22 mouse cellular contexts compared by ENCODE assay signal in the genomic region with DNA sequence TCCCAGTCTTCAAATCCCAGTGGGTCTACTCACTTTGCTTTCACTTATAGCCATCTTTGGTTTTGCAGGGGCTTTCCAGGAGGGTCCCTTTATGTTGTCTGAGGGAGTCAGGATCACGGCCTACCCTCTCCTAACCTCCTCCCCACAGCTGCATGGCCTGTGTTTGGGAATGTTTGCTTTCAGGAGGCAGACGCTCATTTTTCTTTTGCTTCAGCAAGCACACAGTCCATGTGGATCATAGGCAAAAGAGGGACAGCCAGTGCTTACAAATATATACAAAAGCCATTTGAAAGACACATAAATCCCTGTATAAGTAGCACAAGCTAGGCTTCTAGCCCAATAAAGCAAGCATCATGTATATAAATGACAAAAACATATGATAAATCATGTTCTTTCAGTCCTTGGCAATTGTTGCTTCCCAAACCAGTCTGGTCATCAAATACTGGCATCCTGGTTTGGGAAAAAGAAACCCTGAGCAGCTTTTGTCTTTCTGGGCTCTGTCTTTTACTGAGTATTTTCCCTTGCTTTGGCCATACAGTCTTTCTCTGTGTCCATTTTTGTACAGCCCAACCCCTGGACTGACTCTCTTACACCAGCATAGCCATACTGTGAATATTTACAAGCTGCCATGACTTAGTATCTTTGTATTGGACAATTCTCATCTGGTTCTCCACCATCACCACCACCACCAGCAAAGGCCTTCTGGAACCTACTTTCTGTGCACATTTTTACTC.
DNase-seq lines count a peak whose midpoint lies in the region; ATAC-seq and TF ChIP-seq lines count a peak whose summit lies in the region.
"Had no signal": no experiment of that assay in that cellular context is flagged by ENCODE, and none has a peak within 500 bp of the region (broad histone marks: within the 10 kb centered on the region; RNA-seq: fewer than 3 reads in every experiment).

No protein-coding gene starts in this region.

- 21% methylated on average over 2 of the region's 2 CpGs for WGBS in intestine, embryonic 14.5 days
- 30% methylated on average over 2 of the region's 2 CpGs for WGBS in intestine, postnatal 0 days
- WGBS in lung, embryonic 14.5 days = 24% methylated on average over 2 of the region's 2 CpGs
- 59% methylated on average over 2 of the region's 2 CpGs for WGBS in lung, adult 2 months
- 37% methylated on average over 2 of the region's 2 CpGs for WGBS in small intestine, adult 2 months
- 12% methylated on average over 2 of the region's 2 CpGs for WGBS in stomach, postnatal 0 days
- WGBS in thymus, adult 2 months = 89% methylated on average over 2 of the region's 2 CpGs

- no peak for TF ChIP-seq CTCF in intestine, postnatal 0 days (IDR thresholded peaks at IDR 0.05; ENCODE audit: low read depth)
- TF ChIP-seq CTCF in lung, embryonic 14.5 days (IDR thresholded peaks at IDR 0.05; ENCODE audit: low read depth) = no peak
- no peak for TF ChIP-seq CTCF in lung, adult 2 months (IDR thresholded peaks at IDR 0.05; ENCODE audit: insufficient read depth, low read length)
- no peak for TF ChIP-seq CTCF in small intestine, adult 2 months (IDR thresholded peaks at IDR 0.05; ENCODE audit: extremely low read depth, insufficient read length, insufficient replicate concordance, low read depth, low read length)
- TF ChIP-seq CTCF in stomach, postnatal 0 days (IDR thresholded peaks at IDR 0.05; ENCODE audit: low read depth) = no peak
- no peak for TF ChIP-seq CTCF in thymus, adult 2 months (IDR thresholded peaks at IDR 0.05; ENCODE audit: borderline replicate concordance, control insufficient read depth, extremely low read depth, insufficient read depth, low read length, poor library complexity)

- H3K4me2 ChIP-seq in intestine, embryonic 14.5 days (ENCODE audit: low read length) = no peak overlapping the region
- H3K4me2 ChIP-seq in intestine, postnatal 0 days (replicated peaks; ENCODE audit: low read depth) = no peak overlapping the region
- no peak overlapping the region for H3K4me2 ChIP-seq in lung, embryonic 14.5 days
- no peak overlapping the region for H3K4me2 ChIP-seq in stomach, postnatal 0 days (replicated peaks; ENCODE audit: low read depth)
- H3K4me2 ChIP-seq: embryonic facial prominence, embryonic 13.5 days; forebrain, embryonic 12.5 days had no signal

- H3K9ac ChIP-seq in intestine, embryonic 14.5 days (ENCODE audit: low read length) = no peak overlapping the region
- H3K9ac ChIP-seq in intestine, postnatal 0 days (ENCODE audit: low read depth, low read length) = no peak overlapping the region
- no peak overlapping the region for H3K9ac ChIP-seq in lung, embryonic 14.5 days
- no peak overlapping the region for H3K9ac ChIP-seq in stomach, postnatal 0 days (ENCODE audit: low read length)
- H3K9ac ChIP-seq: embryonic facial prominence, embryonic 13.5 days; forebrain, embryonic 12.5 days had no signal

- H3K4me3 ChIP-seq in intestine, embryonic 14.5 days (ENCODE audit: low read depth, low read length) = no peak overlapping the region
- H3K4me3 ChIP-seq in intestine, postnatal 0 days (ENCODE audit: low read depth, low read length) = no peak overlapping the region
- no peak overlapping the region for H3K4me3 ChIP-seq in lung, embryonic 14.5 days (ENCODE audit: low read depth, low read length)
- H3K4me3 ChIP-seq in lung, adult 2 months (replicated peaks; ENCODE audit: extremely low read depth, low read depth, low read length) = no peak overlapping the region
- no peak overlapping the region for H3K4me3 ChIP-seq in small intestine, adult 2 months (ENCODE audit: low read depth, low read length)
- no peak overlapping the region for H3K4me3 ChIP-seq in stomach, postnatal 0 days (ENCODE audit: low read depth, low read length)
- H3K4me3 ChIP-seq in thymus, adult 2 months (ENCODE audit: control insufficient read depth, insufficient read depth, low read length) = no peak overlapping the region
- H3K4me3 ChIP-seq: embryonic facial prominence, embryonic 13.5 days; forebrain, embryonic 12.5 days; heart, embryonic 10.5 days had no signal

- no peak for TF ChIP-seq POLR2A in lung, adult 2 months (IDR thresholded peaks at IDR 0.05; ENCODE audit: borderline replicate concordance, extremely low read depth, low read depth, low read length)
- no peak for TF ChIP-seq POLR2A in small intestine, adult 2 months (IDR thresholded peaks at IDR 0.05; ENCODE audit: low read depth, low read length)
- TF ChIP-seq POLR2A in thymus, adult 2 months (IDR thresholded peaks at IDR 0.05; ENCODE audit: control insufficient read depth, extremely low read depth, insufficient read depth, low read length, poor library complexity) = no peak

- ATAC-seq in intestine, embryonic 14.5 days (replicated peaks; ENCODE audit: low FRiP score, low TSS enrichment, low read depth) = 0 out of 2 replicates have a peak, but pooled peaks have one; percentile 58
- ATAC-seq in intestine, postnatal 0 days = no peak; the same call in 1 of the 2 replicates
- peak; percentile 83 for ATAC-seq in lung, embryonic 14.5 days (ENCODE audit: insufficient read depth)
- no peak; the same call in 1 of the 2 replicates for ATAC-seq in stomach, postnatal 0 days (ENCODE audit: low FRiP score, low TSS enrichment)
- ATAC-seq: CD4-positive, CD25-positive, alpha-beta regulatory T cell, adult 4 months; forebrain, embryonic 16.5 days had no signal

- no peak for DNase-seq in intestine, embryonic 14.5 days (ENCODE audit: low spot score)
- DNase-seq in lung, embryonic 14.5 days = peak; percentile 54
- no peak for DNase-seq in lung, adult 2 months
- DNase-seq in stomach, postnatal 0 days (ENCODE audit: low spot score) = no peak
- no peak for DNase-seq in thymus, adult 2 months
- DNase-seq: adrenal gland, postnatal 10 days; B cell, adult 2 months; cerebellum, adult 11-12 months; cerebellum, adult 9-10 months; cerebellum, postnatal 25 days; gastrocnemius, postnatal 10 days; heart, adult 18-20 months; heart, postnatal 10 days; heart, postnatal 4 days had no signal

- H3K9me3 ChIP-seq in intestine, embryonic 14.5 days (ENCODE audit: control insufficient read depth, low read length) = no peaks in the 10 kb centered on the region
- no peaks in the 10 kb centered on the region for H3K9me3 ChIP-seq in intestine, postnatal 0 days (ENCODE audit: control insufficient read depth)
- H3K9me3 ChIP-seq in lung, embryonic 14.5 days (ENCODE audit: low read depth, low read length) = no peaks in the 10 kb centered on the region
- no peaks in the 10 kb centered on the region for H3K9me3 ChIP-seq in stomach, postnatal 0 days (ENCODE audit: control insufficient read depth, low read length)
- H3K9me3 ChIP-seq: embryonic facial prominence, embryonic 13.5 days; forebrain, embryonic 12.5 days; G1E; heart, embryonic 10.5 days had no signal

- peak overlapping the region; percentile 44; the same call in 1 of the 2 replicates for H3K27ac ChIP-seq in intestine, embryonic 14.5 days (ENCODE audit: low read depth)
- no peak overlapping the region for H3K27ac ChIP-seq in intestine, postnatal 0 days (ENCODE audit: low read depth, low read length)
- no peak overlapping the region for H3K27ac ChIP-seq in lung, embryonic 14.5 days (ENCODE audit: low read depth)
- H3K27ac ChIP-seq in small intestine, adult 2 months (ENCODE audit: insufficient read depth, low read depth, low read length) = peak overlapping the region; percentile 22
- H3K27ac ChIP-seq in stomach, postnatal 0 days (replicated peaks) = peak overlapping the region; percentile 58
- no peak overlapping the region for H3K27ac ChIP-seq in thymus, adult 2 months (ENCODE audit: control insufficient read depth, insufficient read depth, low read length)
- H3K27ac ChIP-seq: embryonic facial prominence, embryonic 13.5 days; forebrain, embryonic 12.5 days; heart, embryonic 10.5 days had no signal

- no peaks in the 10 kb centered on the region for H3K4me1 ChIP-seq in intestine, embryonic 14.5 days (replicated peaks; ENCODE audit: control insufficient read depth, insufficient read depth, low read length)
- no peaks in the 10 kb centered on the region for H3K4me1 ChIP-seq in intestine, postnatal 0 days (replicated peaks; ENCODE audit: control insufficient read depth, insufficient read depth, low read length)
- no peaks in the 10 kb centered on the region; the same call in 1 of the 2 replicates for H3K4me1 ChIP-seq in lung, embryonic 14.5 days (ENCODE audit: insufficient read depth)
- no peaks in the 10 kb centered on the region for H3K4me1 ChIP-seq in lung, adult 2 months (ENCODE audit: control insufficient read depth, insufficient read depth, low read length)
- no peaks in the 10 kb centered on the region for H3K4me1 ChIP-seq in small intestine, adult 2 months (ENCODE audit: control insufficient read depth, insufficient read depth, insufficient read length, low read length)
- no peaks in the 10 kb centered on the region for H3K4me1 ChIP-seq in stomach, postnatal 0 days (replicated peaks; ENCODE audit: control insufficient read depth, insufficient read depth)
- H3K4me1 ChIP-seq in thymus, adult 2 months (replicated peaks; ENCODE audit: control insufficient read depth, insufficient read depth, low read length) = no peaks in the 10 kb centered on the region
- H3K4me1 ChIP-seq: embryonic facial prominence, embryonic 13.5 days; heart, embryonic 10.5 days had no signal

- no peak for TF ChIP-seq EP300 in stomach, postnatal 0 days (optimal IDR thresholded peaks at IDR 0.05)

- no peaks in the 10 kb centered on the region for H3K36me3 ChIP-seq in intestine, embryonic 14.5 days (ENCODE audit: control insufficient read depth, insufficient read depth, low read length)
- no peaks in the 10 kb centered on the region for H3K36me3 ChIP-seq in intestine, postnatal 0 days (ENCODE audit: control insufficient read depth, insufficient read depth)
- H3K36me3 ChIP-seq in lung, embryonic 14.5 days (ENCODE audit: insufficient read depth) = no peaks in the 10 kb centered on the region
- H3K36me3 ChIP-seq in small intestine, adult 2 months (ENCODE audit: control insufficient read depth, insufficient read depth, low read length) = no peaks in the 10 kb centered on the region
- H3K36me3 ChIP-seq in stomach, postnatal 0 days (ENCODE audit: control insufficient read depth, insufficient read depth, low read length) = no peaks in the 10 kb centered on the region
- H3K36me3 ChIP-seq in thymus, adult 2 months (ENCODE audit: control insufficient read depth, insufficient read depth, low read length) = no peaks in the 10 kb centered on the region
- H3K36me3 ChIP-seq: embryonic facial prominence, embryonic 13.5 days; forebrain, embryonic 12.5 days; G1E; heart, embryonic 10.5 days had no signal

- H3K27me3 ChIP-seq in intestine, embryonic 14.5 days (replicated peaks; ENCODE audit: control insufficient read depth, insufficient read depth, low read length) = no peaks in the 10 kb centered on the region
- no peaks in the 10 kb centered on the region for H3K27me3 ChIP-seq in intestine, postnatal 0 days (replicated peaks; ENCODE audit: control insufficient read depth, insufficient read depth, low read length)
- H3K27me3 ChIP-seq in lung, embryonic 14.5 days (ENCODE audit: insufficient read depth, low read length) = no peaks in the 10 kb centered on the region
- no peaks in the 10 kb centered on the region for H3K27me3 ChIP-seq in small intestine, adult 2 months (ENCODE audit: control insufficient read depth, insufficient read depth, low read length)
- H3K27me3 ChIP-seq in stomach, postnatal 0 days (ENCODE audit: control insufficient read depth, insufficient read depth, low read length) = no peaks in the 10 kb centered on the region
- no peaks in the 10 kb centered on the region for H3K27me3 ChIP-seq in thymus, adult 2 months (ENCODE audit: control insufficient read depth, insufficient read depth, low read length)
- H3K27me3 ChIP-seq: embryonic facial prominence, embryonic 13.5 days; forebrain, embryonic 12.5 days had no signal

Comparison
In these comparisons a context has a peak if more than half of its experiments do, and no peak if none do; other contexts are left out.
1. ATAC-seq: peak in intestine, embryonic 14.5 days (single experiment) and lung, embryonic 14.5 days (single experiment); none in intestine, postnatal 0 days (single experiment) and stomach, postnatal 0 days (single experiment).
2. H3K27ac ChIP-seq: peak in intestine, embryonic 14.5 days (single experiment), small intestine, adult 2 months (single experiment) and stomach, postnatal 0 days (single experiment); none in intestine, postnatal 0 days (single experiment), lung, embryonic 14.5 days (single experiment) and thymus, adult 2 months (single experiment).